Mouse (Mus musculus) brain, embryonic 14.5 days (tissue): Measurements from ENCODE around the gene Recql.

Experiments
- CTCF ChIP-seq: fragments of 200-500 bp; IDR thresholded peaks from 2 replicates; pipeline ENCODE4 v1.5.1; 2012; ENCODE audit warnings: inconsistent platforms, mild to moderate bottlenecking, moderate library complexity, borderline replicate concordance; ENCODE audit not compliant: insufficient read depth, insufficient read length; ENCODE audit errors: extremely low read depth
- POLR2A ChIP-seq: fragments of 200-500 bp; IDR thresholded peaks from 2 replicates; pipeline ENCODE4 v1.6.1; 2012; ENCODE audit warnings: mild to moderate bottlenecking, inconsistent platforms, borderline replicate concordance; ENCODE audit not compliant: poor library complexity, insufficient read depth, insufficient read length, severe bottlenecking; ENCODE audit errors: extremely low read depth

DNA sequence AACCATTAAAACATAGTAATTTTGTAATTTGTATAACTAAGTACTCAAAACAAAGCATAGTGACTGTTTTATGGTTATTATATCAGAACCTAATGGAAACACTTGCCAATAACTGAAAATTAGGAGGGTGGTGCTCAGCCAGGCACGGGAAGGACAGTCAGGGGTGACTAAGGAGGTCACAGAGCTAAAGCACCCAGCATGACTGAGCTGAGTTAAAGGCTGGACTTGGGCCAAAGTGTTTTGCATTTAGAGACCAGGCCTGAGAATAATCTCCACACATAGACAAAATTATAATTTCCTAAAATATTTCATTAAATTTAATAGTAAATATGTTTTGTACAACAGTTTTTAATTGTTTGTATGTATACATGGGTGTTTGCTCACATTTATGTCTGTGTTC lies 9.8 kb downstream of the Recql start:
- TF ChIP-seq CTCF (no peak), POLR2A (no peak)
